Mouse (Mus musculus): ENCODE measurements around the gene Stx1b.

Gene Stx1b

DNA sequence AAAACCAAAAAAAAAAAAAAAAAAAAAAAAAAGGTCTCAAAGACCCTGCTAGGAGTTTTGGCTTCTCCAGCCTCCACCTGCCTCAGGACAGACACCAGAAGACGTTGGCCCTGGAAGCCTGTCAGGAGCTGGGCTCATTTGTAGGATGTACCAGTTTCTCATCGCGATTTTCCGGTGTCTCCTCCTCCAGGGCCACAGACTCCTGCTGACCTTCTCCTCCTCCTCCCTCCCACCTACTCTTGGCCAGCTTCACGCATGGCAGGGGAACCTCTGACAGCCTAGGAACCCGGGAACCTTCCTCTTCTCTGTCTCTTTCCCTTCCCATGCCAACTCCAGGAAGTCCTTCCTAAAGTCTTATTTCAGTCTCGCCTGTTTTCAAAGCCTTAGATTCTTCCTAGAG is 7.3 kb downstream of the Stx1b start:
- no peak for DNase-seq (ENCODE audit: low read depth)

DNA sequence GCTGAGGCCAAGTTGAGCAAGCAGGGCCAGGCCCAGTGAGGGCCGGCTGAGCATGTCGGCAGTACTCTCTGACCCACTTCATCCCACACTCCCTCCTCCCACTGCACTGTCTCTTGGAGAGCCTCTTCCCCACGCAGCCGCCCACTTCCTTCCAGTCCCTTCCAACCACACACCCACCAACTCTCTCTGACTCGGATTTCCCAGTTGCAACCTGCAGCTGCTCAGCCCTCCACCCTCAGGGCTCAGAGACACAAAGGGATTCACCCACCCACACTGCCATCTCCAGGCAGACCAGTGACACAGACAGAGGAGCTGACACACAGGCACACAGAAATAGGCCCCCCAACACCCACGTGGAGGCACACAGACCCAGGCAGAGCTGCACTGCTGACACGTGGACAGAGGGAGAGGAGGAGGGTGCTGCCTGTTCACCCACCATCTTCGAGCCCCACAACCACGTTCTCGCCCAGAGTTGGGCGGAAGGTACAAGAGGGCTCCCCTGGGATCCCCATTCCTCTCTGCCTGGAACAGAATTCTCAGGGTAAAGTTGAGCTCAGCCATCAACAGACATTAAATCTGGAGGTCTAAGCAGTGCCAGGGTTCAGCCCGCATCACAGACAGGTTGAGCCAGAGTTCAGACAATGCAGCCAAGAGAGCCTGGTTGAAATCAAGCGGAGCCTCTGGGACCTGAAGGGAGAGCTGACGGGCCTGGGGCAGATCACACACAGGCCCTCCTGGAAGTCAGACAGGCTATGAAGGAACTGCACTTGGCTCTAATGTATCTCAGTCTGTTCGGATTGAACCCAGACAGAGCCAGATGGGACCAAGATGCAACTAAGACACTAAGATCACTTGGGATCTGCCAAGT is 8.2 kb downstream of the Stx1b start:
- no peak for DNase-seq (ENCODE audit: low read depth)

- no peak for DNase-seq (ENCODE audit: low read depth)
Measured at GRCm38 (mm10) chr7:127815116-127815665, 9.2 kb downstream of the Stx1b start.

DNA sequence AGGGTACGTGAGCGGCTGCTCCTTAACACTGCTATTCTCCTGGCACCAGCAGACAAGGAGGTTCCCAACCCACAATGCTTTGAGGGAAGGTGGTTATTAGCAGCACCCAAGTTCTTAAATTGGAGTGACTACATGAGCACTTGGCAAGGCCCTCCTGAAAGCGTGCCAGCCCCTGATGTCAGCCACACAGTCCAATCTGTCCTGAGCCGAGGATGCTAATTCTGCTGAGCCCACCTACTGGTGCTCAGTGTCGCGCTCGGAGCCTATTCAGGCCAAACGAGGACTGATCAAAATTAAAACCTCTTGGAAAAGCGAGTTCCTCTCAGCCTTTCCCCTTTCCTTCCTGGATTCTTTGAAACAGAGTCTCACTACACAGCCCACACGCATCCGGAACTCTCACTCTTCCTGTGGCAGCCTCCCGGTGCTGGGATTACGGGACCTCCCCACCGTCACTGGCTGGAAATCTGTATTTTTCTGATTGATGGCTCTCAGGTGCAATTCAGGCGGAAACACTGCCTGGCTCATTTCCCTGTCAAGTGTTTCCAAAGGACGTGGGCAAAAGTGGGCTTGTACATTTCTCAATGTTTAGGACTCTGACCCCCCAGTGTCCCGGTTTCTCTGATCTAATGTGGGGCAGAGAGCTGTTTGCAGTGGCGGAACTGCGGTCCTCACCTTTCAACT is 10.0 kb downstream of the Stx1b start:
- no peak for DNase-seq (ENCODE audit: low read depth)

- no peak for DNase-seq (ENCODE audit: low read depth)
Measured at GRCm38 (mm10) chr7:127813821-127814220, 10.5 kb downstream of the Stx1b start.

- DNase-seq (ENCODE audit: low read depth): no peak
Measured at GRCm38 (mm10) chr7:127812292-127812691, 12.1 kb downstream of the Stx1b start.

DNA sequence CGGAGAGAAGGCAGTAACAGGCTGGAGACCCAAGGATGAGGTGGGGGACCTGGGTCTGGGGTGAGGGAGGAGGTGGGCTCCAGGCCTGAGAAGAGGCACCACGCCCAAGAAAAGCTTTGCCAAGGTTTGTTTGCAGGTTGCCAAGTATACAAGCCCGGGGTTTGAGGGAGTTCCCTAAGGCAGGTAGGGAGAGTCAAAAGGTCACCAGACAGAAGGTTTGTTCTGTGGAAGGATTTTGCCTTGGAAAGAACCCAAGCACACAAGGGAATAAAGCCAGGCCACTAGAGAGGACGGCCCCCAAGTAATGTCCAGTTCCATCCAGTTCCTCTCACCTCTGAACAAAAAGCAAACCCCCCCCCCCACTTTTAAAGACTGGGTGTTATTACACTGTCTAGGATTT is 13.1 kb downstream of the Stx1b start:
- no peak for DNase-seq (ENCODE audit: low read depth)

GRCm38 (mm10) chr7:127810650-127811049 is 13.7 kb downstream of the Stx1b start:
- no peak for DNase-seq (ENCODE audit: low read depth)

- no peak for DNase-seq (ENCODE audit: low read depth)
Measured at GRCm38 (mm10) chr7:127809846-127810245, 14.5 kb downstream of the Stx1b start.

GRCm38 (mm10) chr7:127808821-127809220 is 15.5 kb downstream of the Stx1b start:
- no peak for DNase-seq (ENCODE audit: low read depth)

- no peak for DNase-seq (ENCODE audit: low read depth)
Measured at GRCm38 (mm10) chr7:127802313-127802712, 22.0 kb downstream of the Stx1b start.

GRCm38 (mm10) chr7:127801010-127801621 is 23.2 kb downstream of the Stx1b start:
- DNase-seq (ENCODE audit: low read depth): no peak

GRCm38 (mm10) chr7:127800435-127801009 is 23.8 kb downstream of the Stx1b start, which contains the start of gene Hsd3b7:
Gene Hsd3b7, plus strand, starts transcription at chr7:127800604.
- peak; percentile 82 for DNase-seq (ENCODE audit: low read depth)

GRCm38 (mm10) chr7:127799738-127800137 is 24.6 kb downstream of the Stx1b start:
- DNase-seq (ENCODE audit: low read depth): no peak

DNA sequence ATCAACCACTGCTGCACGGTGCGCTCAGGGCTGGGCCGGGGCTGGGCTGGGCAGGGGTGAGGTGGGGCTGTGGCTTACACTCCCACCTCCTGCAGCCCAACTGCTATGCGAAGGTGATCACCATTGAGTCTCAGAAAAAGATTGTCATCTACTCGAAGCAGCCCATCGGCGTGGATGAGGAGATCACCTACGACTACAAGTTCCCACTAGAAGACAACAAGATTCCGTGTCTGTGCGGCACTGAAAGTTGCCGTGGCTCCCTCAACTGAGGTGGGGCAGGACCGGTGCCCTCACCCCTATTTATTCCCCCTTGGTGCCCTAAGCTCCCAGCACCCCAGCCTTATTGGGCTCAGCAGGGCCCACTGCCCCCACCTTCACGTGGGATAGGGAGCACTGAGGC is 25.1 kb downstream of the Stx1b start:
- DNase-seq (ENCODE audit: low read depth): no peak

- DNase-seq (ENCODE audit: low read depth): no peak
Measured at GRCm38 (mm10) chr7:127798591-127798990, 25.8 kb downstream of the Stx1b start.

DNA sequence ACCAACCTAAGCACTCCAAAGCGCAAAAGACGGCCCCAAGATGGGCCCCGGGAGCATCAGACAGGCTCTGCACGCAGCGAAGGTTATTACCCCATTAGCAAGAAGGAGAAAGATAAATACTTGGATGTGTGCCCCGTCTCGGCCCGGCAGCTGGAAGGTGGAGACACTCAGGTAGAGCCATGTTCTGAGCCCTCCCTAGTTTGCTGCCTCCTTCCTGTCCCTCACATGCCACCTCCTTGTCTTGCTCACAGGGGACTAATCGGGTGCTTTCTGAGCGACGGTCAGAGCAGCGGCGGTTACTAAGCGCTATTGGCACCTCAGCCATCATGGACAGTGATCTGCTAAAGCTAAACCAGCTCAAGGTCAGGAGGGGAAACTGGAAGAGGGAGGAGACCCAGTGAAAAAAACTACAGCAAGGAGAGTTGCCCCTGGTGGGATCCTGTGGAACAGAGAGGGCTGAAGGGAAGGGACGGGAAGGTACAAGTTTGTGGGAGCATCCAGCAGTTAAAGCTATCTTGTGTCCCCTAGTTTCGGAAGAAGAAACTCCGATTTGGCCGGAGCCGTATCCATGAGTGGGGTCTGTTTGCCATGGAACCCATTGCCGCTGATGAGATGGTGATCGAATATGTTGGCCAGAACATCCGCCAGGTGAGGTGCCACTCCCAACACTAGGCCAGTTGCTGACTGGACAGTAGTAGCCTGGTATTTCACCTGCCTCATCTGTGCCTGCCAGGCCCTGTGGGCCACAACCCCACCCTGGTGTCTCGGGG is 27.1 kb downstream of the Stx1b start:
- DNase-seq (ENCODE audit: low read depth): no peak

GRCm38 (mm10) chr7:127785308-127785707 is 39.0 kb downstream of the Stx1b start, which contains the start of gene Gm49388:
Gene Gm49388, plus strand, starts transcription at chr7:127785608.
- DNase-seq (ENCODE audit: low read depth): no peak

DNA sequence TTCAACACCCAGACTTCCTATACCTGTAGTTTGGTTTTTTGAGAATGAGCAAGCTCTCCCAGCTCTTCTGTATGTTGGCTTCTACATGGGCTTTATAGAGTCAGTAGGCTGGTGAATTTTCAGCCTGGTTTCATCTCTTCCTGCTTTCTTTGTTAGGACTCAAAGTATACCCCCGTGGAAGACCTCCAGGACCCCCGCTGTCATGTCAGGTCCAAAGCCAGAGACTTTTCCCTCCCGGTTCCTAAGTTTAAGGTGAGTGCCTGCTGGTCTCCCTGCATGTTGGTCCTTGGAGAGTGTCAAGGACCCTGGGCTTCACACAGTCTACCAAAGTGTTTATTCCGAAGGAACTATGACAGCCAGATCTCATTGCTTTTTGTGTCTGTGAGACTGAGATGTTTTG is 46.0 kb downstream of the Stx1b start:
- DNase-seq (ENCODE audit: low read depth): no peak

- DNase-seq (ENCODE audit: low read depth): no peak
Measured at GRCm38 (mm10) chr7:127777474-127778266, 46.7 kb downstream of the Stx1b start.
